Mouse (Mus musculus) hindbrain, embryonic 15.5 days (tissue): ENCODE measurements at regions not wholly inside any gene's neighbourhood (a gene's known extent, or its start where the extent isn't known, plus 50 kb on each side); places are given as distances from the start of the nearest gene placed in this dataset.

Experiments
- ATAC-seq: fragments of 200-750 bp; cut with Nextera tagmentation; 2 replicates; pipeline ENCODE4 v1.8.0; 2017; ENCODE audit warnings: low read depth, moderate number of reproducible peaks, moderate TSS enrichment; ENCODE audit not compliant: low FRiP score
- H3K27ac ChIP-seq: fragments of 300-500 bp; sonication (generic); replicated peaks from 2 replicates; pipeline ENCODE4 v1.5.1; 2015; ENCODE audit warnings: mild to moderate bottlenecking, inconsistent platforms
- H3K27me3 ChIP-seq: fragments of 300-500 bp; sonication (generic); 2 replicates; pipeline ENCODE4 v1.6.1; 2015; ENCODE audit warnings: control low read depth, inconsistent platforms
- H3K36me3 ChIP-seq: fragments of 300-500 bp; sonication (generic); 2 replicates; pipeline ENCODE4 v1.6.1; 2015; ENCODE audit warnings: control low read depth, inconsistent platforms
- H3K4me1 ChIP-seq: fragments of 300-500 bp; sonication (generic); replicated peaks from 2 replicates; pipeline ENCODE4 v1.6.1; 2015; ENCODE audit warnings: control low read depth, inconsistent platforms
- H3K4me2 ChIP-seq: fragments of 300-500 bp; sonication (generic); 2 replicates; pipeline ENCODE4 v1.6.1; 2015; ENCODE audit warnings: moderate library complexity, mild to moderate bottlenecking, inconsistent platforms
- H3K4me3 ChIP-seq: fragments of 300-500 bp; sonication (generic); 2 replicates; pipeline ENCODE4 v1.5.1; 2015; ENCODE audit warnings: mild to moderate bottlenecking, inconsistent platforms
- H3K9ac ChIP-seq: fragments of 300-500 bp; sonication (generic); 2 replicates; pipeline ENCODE4 v1.6.1; 2015; ENCODE audit warnings: inconsistent platforms
- H3K9me3 ChIP-seq: fragments of 300-500 bp; sonication (generic); 2 replicates; pipeline ENCODE4 v1.6.1; 2016; ENCODE audit warnings: control low read depth, inconsistent platforms
- WGBS: fragments of 180-500 bp; shearing (Covaris S2); methylation state at CpG from one replicate; pipeline ENCODE4 v1.1.7; 2015; 5-methylcytosine and 5-hydroxymethylcytosine counted together

DNA sequence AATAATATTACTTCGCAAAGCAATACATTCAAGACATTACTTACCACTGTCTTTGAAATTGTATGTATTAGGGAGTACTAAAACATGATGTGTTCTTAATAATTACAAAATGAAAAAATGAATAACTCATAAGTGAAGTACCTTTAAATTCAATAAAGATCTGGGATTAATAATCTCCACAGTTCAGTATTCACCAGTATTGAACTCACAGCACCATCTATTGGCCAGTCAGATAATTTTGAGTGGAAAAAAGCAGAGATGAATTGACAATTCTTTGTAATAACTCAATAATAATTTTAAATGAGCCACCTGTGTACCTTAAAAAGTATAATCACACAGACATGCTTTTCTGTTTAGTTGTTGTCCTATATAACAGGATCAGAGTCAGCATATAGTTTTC lies 180.7 kb downstream of the Nsun3 start:
- Histone ChIP-seq H3K27me3 (no peaks in the 10 kb centered on the region), H3K36me3 (no peaks in the 10 kb centered on the region), H3K9me3 (no peaks in the 10 kb centered on the region), H3K4me3 (no peak overlapping the region), H3K27ac (no peak overlapping the region), H3K4me2 (no peak overlapping the region), H3K9ac (no peak overlapping the region), H3K4me1 (no peaks in the 10 kb centered on the region)
- ATAC-seq, result no peak
- 93% methylated on average over 1 of the region's 1 CpGs for WGBS

DNA sequence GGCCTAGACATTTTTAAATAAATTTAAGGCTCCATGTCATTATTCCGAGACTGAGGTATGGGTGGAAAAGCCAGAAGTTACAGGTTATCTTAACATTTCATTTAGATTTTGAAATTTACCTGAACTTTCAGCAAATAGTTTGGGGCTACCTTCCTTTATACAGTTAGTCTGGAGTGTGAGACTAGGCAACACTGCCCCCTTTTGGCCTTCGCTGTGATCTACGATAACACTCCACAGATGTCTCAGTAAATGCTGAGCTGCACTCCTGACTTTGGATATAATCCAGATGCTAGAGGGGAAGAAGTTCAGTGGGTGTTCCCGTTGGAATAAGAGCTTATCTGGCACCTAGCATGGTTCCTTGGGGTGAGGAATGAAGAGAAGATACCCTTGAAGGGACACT lies 224.6 kb downstream of the Nsun3 start:
- H3K9me3 ChIP-seq, result no peaks in the 10 kb centered on the region
- WGBS, result 45% methylated on average over 4 of the region's 4 CpGs
- no peak overlapping the region for H3K4me2 ChIP-seq
- no peak overlapping the region for H3K9ac ChIP-seq
- no peaks in the 10 kb centered on the region for H3K36me3 ChIP-seq
- ATAC-seq, result peak; percentile 78; the same call in 1 of the 2 replicates
- no peak overlapping the region for H3K27ac ChIP-seq
- no peak overlapping the region for H3K4me3 ChIP-seq
- H3K4me1 ChIP-seq, result no peaks in the 10 kb centered on the region
- H3K27me3 ChIP-seq, result no peaks in the 10 kb centered on the region

DNA sequence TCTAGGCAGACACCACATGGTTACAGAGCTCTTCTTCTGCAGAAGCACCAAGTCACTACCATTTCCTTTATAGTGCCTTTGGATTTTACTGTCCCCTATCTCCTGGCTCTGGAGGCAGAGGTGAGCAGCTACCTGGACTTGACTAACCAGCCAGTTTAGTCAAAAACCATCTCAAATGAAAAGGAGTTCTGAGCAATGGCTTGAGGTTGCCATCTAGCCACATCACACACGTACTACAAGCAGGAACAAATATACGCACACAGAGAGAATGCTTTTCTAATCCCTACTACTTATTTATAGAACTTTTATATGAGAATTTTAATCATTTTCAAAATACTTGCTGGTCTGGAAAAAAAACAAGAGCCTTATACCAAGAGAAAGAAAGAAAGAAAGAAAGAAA lies 243.5 kb downstream of the Nsun3 start:
- Histone ChIP-seq H3K4me2 (no peak overlapping the region), H3K36me3 (no peaks in the 10 kb centered on the region), H3K27ac (no peak overlapping the region), H3K9ac (no peak overlapping the region), H3K4me1 (no peaks in the 10 kb centered on the region), H3K9me3 (no peaks in the 10 kb centered on the region), H3K27me3 (no peaks in the 10 kb centered on the region), H3K4me3 (no peak overlapping the region)
- no peak for ATAC-seq
- WGBS, result 86% methylated on average over 2 of the region's 2 CpGs

DNA sequence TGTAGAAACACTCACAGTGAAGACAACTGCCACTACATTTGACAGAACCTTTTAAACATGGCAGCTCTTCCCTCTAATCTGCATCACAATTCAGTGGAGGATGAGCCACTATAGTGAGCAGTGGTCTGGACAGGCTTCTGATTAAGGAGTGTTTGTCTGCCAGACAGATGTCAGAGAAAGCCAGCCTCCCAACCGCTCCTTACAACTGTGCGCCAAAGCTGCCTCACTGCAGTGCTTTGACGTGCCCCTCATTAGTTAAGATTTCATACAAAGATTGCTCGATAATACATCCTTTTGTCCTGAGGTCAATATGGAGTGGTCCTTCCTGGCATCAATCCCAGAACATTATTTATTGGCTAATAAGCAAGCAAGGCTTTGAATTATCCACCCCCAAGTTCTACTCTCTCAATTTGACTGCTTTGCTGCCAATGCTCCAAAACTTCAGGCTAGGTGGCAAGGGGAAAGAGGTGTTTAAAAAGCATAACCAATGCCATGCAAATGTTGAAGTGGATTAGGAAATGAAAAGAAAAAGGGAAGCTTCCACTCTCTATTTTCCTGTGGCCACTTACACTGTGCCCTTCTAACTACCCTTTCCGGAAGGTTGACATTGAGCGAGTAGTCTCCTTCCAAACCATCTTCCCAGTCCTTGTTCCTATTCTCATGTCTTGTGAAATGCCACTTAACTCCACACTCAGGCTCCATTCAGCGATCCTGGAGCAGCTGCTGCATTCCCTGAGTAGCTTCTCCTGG lies 248.7 kb downstream of the Nsun3 start:
- Histone ChIP-seq H3K9ac (no peak overlapping the region), H3K27ac (no peak overlapping the region)

DNA sequence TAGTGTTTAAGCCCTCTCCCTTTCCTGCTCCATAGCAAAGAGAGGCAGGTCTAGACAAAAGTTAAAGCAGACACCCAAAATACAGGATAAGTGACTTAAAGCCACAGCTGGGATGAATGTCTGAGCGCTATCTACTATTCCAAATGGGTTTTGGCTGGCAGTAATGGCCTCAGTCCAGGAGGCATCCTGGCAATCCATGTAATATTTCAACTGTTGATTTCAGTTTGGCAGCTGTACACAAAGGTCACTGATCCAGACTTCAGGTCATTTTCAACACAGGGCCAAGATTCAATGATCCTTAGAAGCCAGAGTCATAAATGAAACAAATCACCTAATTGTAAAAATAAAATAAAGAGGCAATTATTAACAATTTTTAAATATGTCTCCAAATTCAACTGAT lies 277.3 kb downstream of the Nsun3 start:
- Histone ChIP-seq H3K9ac (no peak overlapping the region), H3K27me3 (no peaks in the 10 kb centered on the region), H3K4me1 (no peaks in the 10 kb centered on the region), H3K4me2 (no peak overlapping the region), H3K9me3 (no peaks in the 10 kb centered on the region), H3K4me3 (no peak overlapping the region), H3K27ac (no peak overlapping the region), H3K36me3 (no peaks in the 10 kb centered on the region)
- WGBS, result 77% methylated on average over 1 of the region's 1 CpGs
- ATAC-seq, result no peak

More for the DNA sequence above, 248.7 kb downstream of the Nsun3 start:
- H3K9me3 ChIP-seq, result no peaks in the 10 kb centered on the region
- WGBS, result 46% methylated on average over 7 of the region's 7 CpGs
- H3K36me3 ChIP-seq, result no peaks in the 10 kb centered on the region
- no peaks in the 10 kb centered on the region for H3K4me1 ChIP-seq
- ATAC-seq, result peak; percentile 56
- H3K4me2 ChIP-seq, result no peak overlapping the region
- no peaks in the 10 kb centered on the region for H3K27me3 ChIP-seq
- no peak overlapping the region for H3K4me3 ChIP-seq

DNA sequence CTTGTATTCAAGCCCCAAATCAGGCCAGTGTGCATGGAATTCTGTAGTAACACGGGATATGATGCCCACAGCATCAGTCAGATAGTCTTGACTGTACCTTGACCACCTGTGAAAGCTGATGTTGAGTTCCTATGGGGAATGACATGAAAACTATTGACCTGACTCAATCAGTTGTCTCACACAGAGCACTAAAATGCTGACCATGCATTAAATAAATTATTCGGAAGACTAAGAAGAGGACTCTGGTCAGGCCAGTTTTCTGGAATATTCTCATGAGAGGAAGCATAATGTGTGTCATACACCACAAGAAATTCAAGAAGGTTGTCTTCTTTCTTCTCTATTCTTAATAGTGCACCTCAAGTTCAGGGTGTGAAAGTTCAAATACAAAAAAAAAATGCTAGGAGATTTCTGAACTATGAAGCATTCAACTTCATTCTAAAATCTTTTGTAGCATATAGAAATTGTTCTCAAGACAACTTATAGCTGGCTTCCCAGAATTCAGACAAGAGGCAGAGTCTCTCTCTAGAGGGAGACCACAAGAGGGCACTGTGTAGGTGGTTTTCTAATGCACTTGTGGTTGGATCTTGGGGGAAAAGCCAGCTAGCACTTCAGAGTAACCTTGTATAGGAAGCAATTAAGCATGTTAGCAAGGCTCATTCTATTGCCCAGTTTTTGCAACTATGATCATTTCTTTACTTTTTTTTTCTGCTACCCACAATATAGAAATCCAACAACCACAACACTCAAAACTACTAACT lies 279.7 kb downstream of the Nsun3 start:
- 63% methylated on average over 2 of the region's 2 CpGs for WGBS
- Histone ChIP-seq H3K27me3 (no peaks in the 10 kb centered on the region), H3K36me3 (no peaks in the 10 kb centered on the region), H3K4me1 (no peaks in the 10 kb centered on the region), H3K4me2 (no peak overlapping the region), H3K27ac (no peak overlapping the region), H3K9me3 (no peaks in the 10 kb centered on the region), H3K4me3 (no peak overlapping the region), H3K9ac (no peak overlapping the region)
- ATAC-seq, result no peak

DNA sequence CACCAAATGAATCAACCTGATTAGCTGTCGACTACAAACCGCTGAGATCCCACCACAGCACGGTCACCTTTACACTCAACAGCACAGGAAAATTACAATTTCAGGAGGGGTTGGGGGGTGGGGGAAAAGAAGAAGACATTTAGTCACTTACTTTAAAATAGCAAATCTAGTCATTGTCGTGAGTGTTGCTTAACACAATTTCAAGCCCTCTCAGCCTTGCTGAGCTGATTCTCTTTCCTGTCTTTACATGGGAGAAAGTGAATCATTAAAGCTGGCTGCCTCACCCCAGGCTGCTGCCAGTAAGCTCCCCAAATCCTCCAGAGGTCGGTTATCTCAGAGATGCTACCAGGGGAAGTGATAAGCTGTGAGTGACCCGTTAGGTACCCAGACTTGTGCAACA lies 285.7 kb downstream of the Nsun3 start:
- Histone ChIP-seq H3K27me3 (no peaks in the 10 kb centered on the region), H3K27ac (no peak overlapping the region), H3K4me1 (no peaks in the 10 kb centered on the region; the same call in 1 of the 2 replicates), H3K4me2 (no peak overlapping the region), H3K9me3 (no peaks in the 10 kb centered on the region), H3K36me3 (no peaks in the 10 kb centered on the region), H3K4me3 (no peak overlapping the region), H3K9ac (no peak overlapping the region)
- ATAC-seq, result 0 out of 2 replicates have a peak, but pooled peaks have one; percentile 38
- 71% methylated on average over 6 of the region's 6 CpGs for WGBS

DNA sequence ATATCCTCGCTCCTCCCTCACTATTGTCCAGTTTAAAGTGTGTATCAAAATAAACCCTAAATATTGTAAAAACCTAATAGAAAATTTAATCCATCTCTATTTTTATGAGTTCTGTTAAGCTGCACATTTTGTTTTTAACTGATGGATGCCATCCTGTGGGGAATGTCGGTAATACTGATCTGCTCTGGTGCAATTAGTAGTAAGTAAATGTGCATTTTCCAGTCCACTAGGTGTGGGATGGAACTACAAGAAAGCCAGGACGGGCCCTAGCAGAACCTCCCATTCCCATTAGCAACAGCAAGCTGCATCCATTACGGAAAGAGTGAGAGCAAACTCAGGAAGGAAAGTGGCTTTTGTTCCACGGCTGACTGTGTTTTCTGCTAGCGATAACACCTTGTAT lies 286.3 kb downstream of the Nsun3 start:
- Histone ChIP-seq H3K27ac (0 out of 2 replicates have a peak overlapping the region, but pooled peaks have one; percentile 30), H3K9me3 (no peaks in the 10 kb centered on the region), H3K27me3 (no peaks in the 10 kb centered on the region), H3K4me3 (no peak overlapping the region), H3K9ac (no peak overlapping the region), H3K4me1 (no peaks in the 10 kb centered on the region; the same call in 1 of the 2 replicates), H3K36me3 (no peaks in the 10 kb centered on the region), H3K4me2 (no peak overlapping the region)
- 71% methylated on average over 6 of the region's 6 CpGs for WGBS
- 0 out of 2 replicates have a peak, but pooled peaks have one; percentile 65 for ATAC-seq

DNA sequence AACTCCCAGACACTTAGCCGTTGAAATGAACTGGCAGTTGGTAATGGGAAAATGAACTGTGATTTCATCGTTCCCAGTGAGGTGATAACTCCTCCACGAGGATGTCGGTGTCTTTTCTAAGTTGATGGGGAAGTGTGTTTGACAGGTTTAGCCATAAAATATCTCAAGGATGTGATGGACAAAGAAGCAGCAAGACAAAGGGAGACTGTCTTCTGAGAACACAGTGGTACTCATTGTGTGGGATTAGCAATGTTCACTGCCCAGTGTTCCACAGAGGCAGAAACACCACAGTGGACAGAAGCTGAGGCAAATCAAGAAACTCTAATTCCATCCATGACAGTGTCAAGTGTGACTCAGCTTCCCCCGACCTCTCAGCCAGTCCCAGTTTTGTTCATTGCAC lies 287.9 kb downstream of the Nsun3 start:
- 69% methylated on average over 5 of the region's 5 CpGs for WGBS
- Histone ChIP-seq H3K4me3 (no peak overlapping the region), H3K27me3 (no peaks in the 10 kb centered on the region), H3K9ac (no peak overlapping the region), H3K36me3 (no peaks in the 10 kb centered on the region), H3K9me3 (no peaks in the 10 kb centered on the region), H3K4me2 (no peak overlapping the region), H3K4me1 (no peaks in the 10 kb centered on the region; the same call in 1 of the 2 replicates), H3K27ac (no peak overlapping the region)
- ATAC-seq, result no peak

DNA sequence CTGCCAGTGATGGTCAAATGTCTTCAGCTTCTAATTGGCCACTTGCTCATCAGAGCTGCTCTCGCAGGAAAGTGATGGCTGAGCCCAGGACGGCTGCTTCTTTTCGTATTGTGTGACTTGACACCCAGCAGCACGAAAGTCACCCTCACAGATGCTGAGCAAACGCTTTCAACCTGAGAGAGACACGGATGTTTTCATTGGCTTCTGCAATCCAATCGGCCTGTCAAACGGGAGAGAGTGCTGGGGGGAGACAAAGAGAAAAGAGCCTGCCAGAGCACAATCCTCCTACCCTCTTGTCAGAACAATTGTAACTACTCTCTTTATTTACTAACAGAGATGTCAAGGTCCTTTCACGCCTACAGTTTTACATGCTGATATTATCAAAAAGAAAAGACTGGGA lies 289.9 kb downstream of the Nsun3 start:
- Histone ChIP-seq H3K36me3 (no peaks in the 10 kb centered on the region), H3K4me2 (no peak overlapping the region), H3K9ac (no peak overlapping the region), H3K4me3 (no peak overlapping the region), H3K9me3 (no peaks in the 10 kb centered on the region), H3K4me1 (no peaks in the 10 kb centered on the region; the same call in 1 of the 2 replicates), H3K27me3 (no peaks in the 10 kb centered on the region), H3K27ac (no peak overlapping the region)
- no peak for ATAC-seq
- WGBS, result 38% methylated on average over 9 of the region's 9 CpGs

DNA sequence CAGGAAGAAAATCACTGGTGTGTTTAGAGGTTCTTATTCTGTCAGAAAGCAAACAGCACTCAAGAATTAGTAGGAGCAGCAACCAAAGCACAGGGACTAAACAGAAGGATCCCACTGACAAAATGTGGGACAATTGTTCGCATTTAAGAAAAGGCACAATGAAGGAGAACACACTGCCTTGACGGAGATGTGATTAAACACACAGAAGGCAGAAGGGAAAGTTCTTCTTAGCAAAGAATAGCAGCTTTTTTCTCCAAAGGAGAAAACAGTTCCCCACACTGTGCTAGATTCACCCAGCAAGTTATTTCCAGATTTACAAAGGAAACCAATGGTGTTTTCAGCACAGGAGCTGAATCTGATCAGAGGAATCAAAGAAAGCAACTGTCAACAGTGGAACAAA lies 316.5 kb downstream of the Nsun3 start:
- Histone ChIP-seq H3K4me2 (no peak overlapping the region), H3K4me1 (0 out of 2 replicates have a peak, but pooled peaks cover 4% of the 10 kb centered on the region), H3K9me3 (no peaks in the 10 kb centered on the region), H3K36me3 (no peaks in the 10 kb centered on the region), H3K4me3 (no peak overlapping the region), H3K27me3 (no peaks in the 10 kb centered on the region), H3K9ac (no peak overlapping the region), H3K27ac (no peak overlapping the region)
- 48% methylated on average over 2 of the region's 2 CpGs for WGBS
- ATAC-seq, result no peak

DNA sequence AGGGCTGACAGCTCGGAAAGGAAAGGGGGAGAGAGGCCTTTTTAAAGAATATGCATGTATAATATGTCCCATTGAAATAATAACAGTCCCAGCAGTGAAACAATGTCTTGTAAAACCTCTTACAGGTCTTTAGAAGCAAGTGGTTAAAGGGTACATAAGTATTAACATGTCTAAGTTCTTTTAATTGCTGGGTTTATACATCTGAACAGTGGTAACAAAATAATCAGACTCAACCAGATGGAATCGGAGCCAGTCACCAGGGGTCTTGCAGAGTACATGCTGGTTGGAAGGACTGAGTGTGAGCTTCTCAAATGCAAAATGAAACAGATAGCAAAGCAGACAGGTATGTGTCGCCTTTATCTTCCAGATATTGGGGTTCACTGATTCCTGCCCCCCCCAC lies 317.3 kb downstream of the Nsun3 start:
- Histone ChIP-seq H3K27me3 (no peaks in the 10 kb centered on the region), H3K9me3 (no peaks in the 10 kb centered on the region), H3K9ac (no peak overlapping the region), H3K27ac (no peak overlapping the region), H3K4me2 (no peak overlapping the region), H3K4me1 (0 out of 2 replicates have a peak, but pooled peaks cover 4% of the 10 kb centered on the region), H3K4me3 (no peak overlapping the region), H3K36me3 (no peaks in the 10 kb centered on the region)
- ATAC-seq, result no peak
- 60% methylated on average over 3 of the region's 3 CpGs for WGBS
